Mouse (Mus musculus): ENCODE results near the gene Apobec4. TPM values are rescaled to one million over a fixed set of nuclear protein-coding genes. Genes with fewer than 3 reads are reported as not detected.

The Apobec4 gene
- total and polyA plus RNA-seq, 3 experiments = not detected

- Histone ChIP-seq H3K4me3 (ENCODE audit: control insufficient read depth in 1 of 2, insufficient read depth in 1 of 2, low read depth in 2 of 2, low read length in 2 of 2) (peak overlapping the region; percentile 40 to 41; a peak in 3 of 4 replicates), H3K9me3 (replicated peaks; ENCODE audit: insufficient read depth, low read length) (no peaks in the 10 kb centered on the region), H3K36me3 (ENCODE audit: control insufficient read depth in 1 of 2, insufficient read depth in 2 of 2, low read length in 2 of 2) (peaks cover 0 to 8% of the 10 kb centered on the region in 2 experiments; a peak in 2 of 4 replicates), H3K79me2 (ENCODE audit: control insufficient read depth, insufficient read depth, low read length, poor library complexity) (no peaks in the 10 kb centered on the region), H3K27me3 (ENCODE audit: control insufficient read depth in 1 of 2, insufficient read depth in 2 of 2, low read length in 2 of 2) (peaks cover 2 to 4% of the 10 kb centered on the region in 2 experiments), H3K4me1 (ENCODE audit: control insufficient read depth in 1 of 2, insufficient read depth in 2 of 2, low read length in 2 of 2) (peaks cover 4 to 14% of the 10 kb centered on the region in 2 experiments; a peak in 3 of 4 replicates), H3K9ac (ENCODE audit: control insufficient read depth, low read depth, low read length, poor library complexity, severe bottlenecking) (peak overlapping the region; percentile 26; the same call in 1 of the 2 replicates), H3K27ac (ENCODE audit: control insufficient read depth, low read depth, low read length) (no peak overlapping the region)
- no peak for TF ChIP-seq TCF12 (IDR thresholded peaks at IDR 0.05; ENCODE audit: low read depth, low read length)
- DNase-seq (ENCODE audit: low read depth, low spot score) = peak; percentile 28
These were observed 29.4 kb upstream of the Apobec4 start for GRCm38 (mm10) chr1:152720969-152721368.

- no peaks in the 10 kb centered on the region for H3K9me3 ChIP-seq (replicated peaks; ENCODE audit: insufficient read depth, low read length)
- H3K36me3 ChIP-seq (ENCODE audit: control insufficient read depth in 1 of 2, insufficient read depth in 2 of 2, low read length in 2 of 2) = peaks cover 0 to 8% of the 10 kb centered on the region in 2 experiments; a peak in 2 of 4 replicates
- H3K27ac ChIP-seq (ENCODE audit: control insufficient read depth, low read depth, low read length) = peak overlapping the region; percentile 41; the same call in 1 of the 2 replicates
- TF ChIP-seq RAD21 (IDR thresholded peaks at IDR 0.05; ENCODE audit: low read depth, low read length) (no peak; the same call in 1 of the 2 replicates), JUND (IDR thresholded peaks at IDR 0.05; ENCODE audit: low read depth, low read length) (no peak), MYC (IDR thresholded peaks at IDR 0.05; ENCODE audit: low read depth, low read length) (no peak), CTCF (IDR thresholded peaks at IDR 0.05 in 2 of 3, conservative IDR thresholded peaks at IDR 0.05 in 1 of 3; ENCODE audit: control insufficient read depth in 1 of 3, insufficient read depth in 1 of 3, low read depth in 2 of 3, low read length in 3 of 3, poor library complexity in 1 of 3, severe bottlenecking in 1 of 3) (peak in 1 of 3 experiments; percentile 14; a peak in 1 of 6 replicates), EP300 (IDR thresholded peaks at IDR 0.05; ENCODE audit: low read depth in 1 of 2, low read length in 2 of 2) (peak in 1 of 2 experiments; percentile 19; a peak in 1 of 4 replicates), ZMIZ1 (IDR thresholded peaks at IDR 0.05; ENCODE audit: low read depth, low read length) (no peak), ELF1 (IDR thresholded peaks at IDR 0.05; ENCODE audit: low read depth, low read length) (no peak), CHD1 (IDR thresholded peaks at IDR 0.05; ENCODE audit: low read depth, low read length) (no peak), ETS1 (IDR thresholded peaks at IDR 0.05; ENCODE audit: low read depth, low read length) (0 out of 2 replicates have a peak, but pooled peaks have one; percentile 11), SIN3A (IDR thresholded peaks at IDR 0.05; ENCODE audit: low read length) (no peak), KAT2A (conservative IDR thresholded peaks at IDR 0.05; ENCODE audit: low read depth, low read length) (no peak), SMC3 (IDR thresholded peaks at IDR 0.05; ENCODE audit: low read depth, low read length) (peak; percentile 25; the same call in 1 of the 2 replicates), BHLHE40 (IDR thresholded peaks at IDR 0.05; ENCODE audit: borderline replicate concordance, low read depth, low read length) (no peak), RCOR1 (IDR thresholded peaks at IDR 0.05; ENCODE audit: low read depth, low read length) (no peak), MXI1 (IDR thresholded peaks at IDR 0.05; ENCODE audit: low read depth, low read length) (no peak)
- H3K27me3 ChIP-seq (ENCODE audit: control insufficient read depth in 1 of 2, insufficient read depth in 2 of 2, low read length in 2 of 2) = peaks cover 2 to 4% of the 10 kb centered on the region in 2 experiments
- peaks cover 4 to 15% of the 10 kb centered on the region in 2 experiments; a peak in 3 of 4 replicates for H3K4me1 ChIP-seq (ENCODE audit: control insufficient read depth in 1 of 2, insufficient read depth in 2 of 2, low read length in 2 of 2)
- DNase-seq (ENCODE audit: low read depth, low spot score) = peak; percentile 60
- peak overlapping the region; percentile 40 to 41; a peak in 3 of 4 replicates for H3K4me3 ChIP-seq (ENCODE audit: control insufficient read depth in 1 of 2, insufficient read depth in 1 of 2, low read depth in 2 of 2, low read length in 2 of 2)
- H3K79me2 ChIP-seq (ENCODE audit: control insufficient read depth, insufficient read depth, low read length, poor library complexity) = no peaks in the 10 kb centered on the region
- H3K9ac ChIP-seq (ENCODE audit: control insufficient read depth, low read depth, low read length, poor library complexity, severe bottlenecking) = peak overlapping the region; percentile 41
These were observed 28.7 kb upstream of the Apobec4 start for GRCm38 (mm10) chr1:152721535-152722198.
